Mouse (Mus musculus): Measurements from ENCODE around the gene Saal1. TPM values are rescaled to one million over a fixed set of nuclear protein-coding genes. Genes with fewer than 3 reads are reported as not detected.
"Not testable (repeated sequence)": the region's sequence is repeated elsewhere in the genome, so short reads cannot be mapped to it uniquely, and the experiment has no call there.

Gene Saal1
- total RNA-seq, 2 experiments from 2014 or later, result 9.2 to 9.9 TPM

GRCm38 (mm10) chr7:46686827-46687226 lies 23.7 kb downstream of the Saal1 start:
- DNase-seq, result no peak

DNA sequence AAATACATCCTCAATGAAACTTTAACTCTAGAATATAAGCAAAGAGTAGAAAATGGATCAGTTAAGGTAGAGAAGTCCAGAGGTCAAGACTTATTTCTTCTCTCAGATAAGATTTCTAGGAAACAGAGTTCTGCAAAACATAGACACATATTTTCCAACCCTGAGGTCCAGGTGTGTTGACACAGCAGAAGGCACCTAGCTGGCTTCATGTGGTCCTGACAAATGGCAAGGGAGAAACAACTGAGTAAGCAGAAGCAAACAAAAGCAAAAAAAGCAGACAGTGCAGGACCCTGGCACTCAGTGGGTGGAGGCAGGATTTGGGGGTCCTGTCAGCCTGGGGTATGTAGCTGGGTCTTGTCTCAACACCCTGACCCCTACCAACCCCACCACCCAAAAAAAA lies 29.7 kb downstream of the Saal1 start:
- no peak for DNase-seq

DNA sequence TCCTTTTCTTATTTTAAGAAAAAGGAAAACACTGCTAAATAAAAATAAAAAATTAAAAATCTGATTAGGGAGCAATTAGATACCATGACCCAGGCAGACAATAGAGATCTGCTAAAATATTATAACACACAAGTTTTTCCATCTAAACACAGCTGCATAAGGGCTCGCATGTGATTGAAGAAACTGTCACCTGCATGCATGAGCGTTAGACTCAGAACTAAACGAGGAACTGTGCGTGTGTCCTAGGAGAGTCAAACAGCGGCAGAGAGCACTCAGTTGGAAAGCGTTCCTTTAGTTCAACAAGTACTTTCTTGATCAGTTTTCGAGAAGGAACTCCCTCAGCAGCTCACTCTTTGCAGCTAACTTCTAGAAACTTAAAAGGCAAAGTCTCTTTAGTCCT lies 31.4 kb downstream of the Saal1 start:
- DNase-seq, result not testable (repeated sequence)

DNA sequence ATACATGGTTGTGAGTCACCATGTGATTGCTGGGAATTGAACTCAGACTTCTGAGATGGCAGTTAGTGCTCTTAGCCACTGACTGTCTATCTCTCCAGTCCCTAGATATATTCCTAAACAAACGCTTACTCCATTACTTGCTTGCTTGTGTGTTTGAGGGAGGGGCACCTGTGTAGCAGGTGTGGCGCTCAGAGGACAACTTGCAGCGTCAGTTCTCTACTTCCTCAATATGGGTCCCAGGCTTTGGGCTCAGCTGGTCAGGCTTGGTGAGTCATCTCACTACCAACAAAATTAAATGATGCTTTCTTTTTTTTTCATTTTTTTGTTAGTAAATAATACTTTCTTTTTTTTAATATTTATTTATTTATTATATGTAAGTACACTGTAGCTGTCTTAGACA lies 32.1 kb downstream of the Saal1 start:
- DNase-seq, result no peak

DNA sequence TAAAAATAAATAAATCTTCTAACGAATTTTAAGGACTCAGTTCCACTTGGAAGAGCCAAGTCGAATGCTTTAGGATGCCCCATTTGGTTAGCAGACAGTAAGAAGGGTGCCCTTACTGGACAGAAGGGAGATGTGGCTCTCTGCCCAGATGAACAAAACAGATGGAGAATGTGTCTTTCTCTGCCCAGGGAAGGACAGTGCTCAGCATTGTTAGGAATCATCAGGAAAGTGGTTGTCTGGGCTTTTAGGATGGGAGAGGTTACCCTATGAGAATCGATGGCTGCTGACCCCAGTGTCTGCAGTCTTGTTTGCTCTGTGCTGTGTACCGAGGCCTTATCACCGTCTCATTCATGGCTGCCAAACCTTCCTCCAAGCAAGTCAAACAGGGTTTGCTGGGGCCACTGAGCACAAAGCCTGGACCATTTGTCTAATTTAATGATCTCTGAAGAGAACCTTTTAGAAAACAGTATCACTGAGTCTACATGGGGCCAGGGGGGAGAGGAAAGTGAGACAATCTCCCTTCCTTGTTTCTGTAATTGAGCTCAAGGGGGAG lies 33.6 kb downstream of the Saal1 start:
- DNase-seq, result no peak

- DNase-seq, result no peak
These were observed 34.6 kb downstream of the Saal1 start for GRCm38 (mm10) chr7:46675886-46676285.

DNA sequence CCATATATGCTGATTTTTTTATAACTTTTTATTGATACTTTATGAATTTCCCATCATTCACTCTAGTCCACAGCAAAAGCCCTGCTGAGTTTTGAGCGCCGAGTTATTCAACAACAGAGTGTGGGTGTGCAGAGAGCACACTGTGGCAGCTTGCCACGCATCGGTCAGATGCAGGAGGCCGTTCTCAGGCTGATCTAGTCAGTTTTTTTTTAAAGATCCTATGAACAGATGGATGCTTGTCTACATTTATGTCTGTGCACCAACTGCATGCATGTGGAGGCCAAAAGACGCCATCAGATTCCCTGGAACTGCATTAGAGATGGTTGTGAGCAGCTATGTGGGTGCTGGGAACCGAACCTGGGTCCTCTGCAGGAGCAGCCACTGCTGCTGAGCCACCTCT lies 35.4 kb downstream of the Saal1 start:
- DNase-seq, result no peak

DNA sequence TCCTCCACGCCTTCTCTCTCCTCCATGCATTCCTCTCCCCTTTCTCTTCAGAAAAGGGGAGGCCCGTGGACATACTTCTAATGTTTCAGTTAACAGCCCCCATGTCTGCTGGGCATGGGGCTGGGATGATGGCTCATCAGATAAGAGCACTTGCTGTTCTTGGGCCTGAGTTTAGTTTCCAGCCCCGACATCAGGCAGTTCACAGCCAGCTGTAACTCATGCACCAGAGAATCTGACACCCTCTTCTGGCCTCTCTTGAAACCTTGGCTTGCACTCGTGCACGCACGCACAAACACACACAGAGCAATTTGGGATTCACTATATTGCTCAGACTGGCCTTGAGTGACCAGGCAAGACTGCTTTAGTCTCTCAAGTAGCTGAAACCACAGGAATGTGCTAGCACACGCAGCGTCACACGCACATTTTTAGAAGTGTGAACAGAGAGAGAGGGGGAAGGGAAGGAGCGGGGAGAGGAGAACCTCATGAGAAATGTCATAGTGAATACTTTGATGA lies 38.3 kb downstream of the Saal1 start, which contains the start of gene Tph1:
Gene Tph1 (minus strand): TSS at position 378 of the 513 bp plus-strand sequence.
- DNase-seq, result no peak

- DNase-seq, result no peak
These were observed 43.2 kb downstream of the Saal1 start for GRCm38 (mm10) chr7:46667256-46667655.

DNA sequence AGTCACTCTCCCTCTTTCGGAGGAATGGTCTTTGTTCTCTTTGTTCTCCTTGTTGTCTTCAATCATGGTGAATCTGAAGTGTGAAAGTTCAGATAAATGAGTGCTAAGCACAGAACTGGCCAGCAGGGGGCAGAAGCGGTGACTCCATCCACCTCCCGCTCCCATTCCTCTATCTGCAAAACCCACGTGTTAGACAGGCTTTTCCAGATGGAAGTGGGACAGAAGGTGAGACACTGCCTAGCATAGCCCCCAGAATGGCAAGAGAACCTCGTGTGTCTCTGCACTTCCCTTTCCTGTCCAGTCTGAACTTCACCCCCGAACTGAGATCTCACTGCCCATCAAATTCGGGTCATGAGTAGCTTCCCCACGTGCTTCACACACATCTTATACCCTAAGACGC lies 45.2 kb downstream of the Saal1 start:
- peak; percentile 15 for DNase-seq

DNA sequence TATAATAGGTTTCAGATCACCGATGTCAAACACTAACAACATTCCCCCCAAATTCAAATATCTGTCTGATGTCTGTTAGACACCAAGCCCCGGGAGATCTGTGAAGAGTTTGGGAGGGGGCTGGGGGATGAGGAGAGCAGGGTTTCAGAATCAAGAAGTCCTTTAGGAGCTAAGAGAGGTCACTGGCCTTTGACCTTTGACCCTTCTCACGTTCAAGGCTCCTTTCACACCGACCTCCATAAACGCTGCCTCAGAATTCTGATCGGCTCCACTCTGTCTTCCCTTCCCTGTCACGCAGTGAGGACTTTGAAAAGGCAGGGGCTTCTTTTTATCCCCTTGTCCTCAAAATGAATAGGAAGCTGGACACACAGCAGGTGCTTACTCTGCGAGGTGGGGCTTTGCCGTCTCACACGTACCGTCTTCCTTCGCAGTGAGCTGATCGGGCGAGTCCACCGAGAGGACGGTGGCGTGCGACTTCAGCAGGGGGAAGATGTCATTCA lies 48.8 kb downstream of the Saal1 start:
- no peak for DNase-seq

DNA sequence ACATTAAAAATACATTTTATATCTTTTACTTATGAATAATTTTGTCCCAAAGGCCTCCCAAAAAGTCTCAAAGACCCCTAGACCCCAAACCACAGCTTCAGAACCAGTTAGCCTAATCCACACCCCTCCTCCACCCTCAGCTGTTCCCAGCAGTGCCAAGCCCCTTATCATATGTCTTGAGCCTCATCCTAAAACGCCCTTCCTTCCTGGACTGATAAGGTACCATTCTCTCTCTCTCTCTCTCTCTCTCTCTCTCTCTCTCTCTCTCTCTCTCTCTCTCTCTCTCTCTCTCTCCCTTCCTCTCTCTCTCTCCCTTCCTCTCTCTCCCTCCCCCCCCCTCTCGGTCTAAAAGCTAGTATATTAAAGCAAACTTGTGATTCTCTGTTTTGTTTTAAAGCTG lies 58.2 kb downstream of the Saal1 start:
- DNase-seq, result no peak

DNA sequence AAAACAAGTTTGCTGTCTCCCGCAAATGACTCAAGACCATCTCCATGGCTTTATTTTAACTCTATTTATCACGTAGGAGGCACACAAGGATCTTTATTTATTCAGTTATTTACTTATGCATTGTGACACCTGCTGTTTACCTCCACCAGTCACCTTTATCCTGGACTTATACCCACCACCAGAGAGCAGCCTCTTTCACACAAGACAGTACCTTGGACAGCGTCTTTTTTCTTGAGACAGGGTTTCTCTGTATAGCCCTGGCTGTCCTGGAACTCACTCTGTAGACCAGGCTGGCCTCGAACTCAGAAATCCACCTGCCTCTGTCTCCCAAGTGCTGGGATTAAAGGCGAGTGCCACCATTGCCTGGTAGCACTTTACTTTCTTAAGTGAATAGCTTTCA lies 60.2 kb downstream of the Saal1 start:
- DNase-seq, result not testable (repeated sequence)

DNA sequence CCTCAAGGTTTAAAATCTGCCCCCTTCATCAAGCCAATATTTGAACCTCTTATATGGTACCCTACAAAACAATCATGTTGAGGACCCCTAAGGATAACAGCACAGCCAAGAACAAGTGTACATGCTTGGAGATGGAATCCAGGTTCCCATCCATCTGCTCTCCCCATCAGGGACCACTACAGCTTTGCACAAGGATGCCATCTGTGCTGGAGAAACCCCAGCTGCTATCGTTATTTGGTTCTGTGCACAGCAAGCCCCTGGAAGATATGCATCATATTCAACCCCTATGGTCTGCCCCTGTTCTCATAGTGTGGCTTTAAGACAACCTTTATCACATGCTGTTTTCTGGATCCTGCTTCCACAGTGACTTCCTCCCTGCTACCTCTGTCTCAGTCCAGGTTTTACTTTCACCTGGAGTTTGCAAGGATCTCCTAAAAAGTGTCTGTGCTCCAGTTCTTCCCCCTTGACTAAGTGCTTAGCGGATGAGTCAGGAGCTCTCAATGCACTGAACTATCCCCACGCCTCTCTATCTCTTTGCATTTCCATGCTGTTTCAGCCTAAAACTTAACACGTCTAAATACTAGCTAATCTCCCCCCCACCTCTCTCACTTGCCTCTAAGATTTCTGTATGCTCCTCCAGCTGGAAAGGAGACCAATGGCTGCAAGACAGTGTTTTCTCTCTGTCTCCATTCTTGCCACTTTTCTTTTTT lies 61.9 kb downstream of the Saal1 start:
- no peak for DNase-seq

DNA sequence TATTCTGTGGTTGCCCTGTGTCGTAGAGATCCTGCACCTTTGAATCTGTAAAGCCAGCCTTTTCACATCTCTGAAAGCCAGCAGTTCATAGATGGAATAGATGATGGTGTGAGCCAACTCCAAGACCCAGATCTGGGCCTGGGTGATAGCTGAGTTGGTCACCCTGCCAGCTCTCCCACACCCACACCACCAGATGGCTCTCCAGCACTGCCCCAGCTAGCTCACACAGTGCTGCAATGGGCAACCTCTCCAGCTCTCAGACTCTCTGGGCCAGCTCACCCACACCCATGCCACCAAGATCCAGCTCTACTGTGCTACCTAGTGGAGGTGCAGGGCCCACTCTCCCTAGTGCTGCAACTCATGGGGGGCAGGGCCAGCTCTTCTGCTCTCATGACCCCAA lies 67.3 kb downstream of the Saal1 start:
- DNase-seq, result no peak

GRCm38 (mm10) chr7:46640062-46640461 lies 70.4 kb downstream of the Saal1 start:
- DNase-seq, result no peak

GRCm38 (mm10) chr7:46639692-46640031 lies 70.8 kb downstream of the Saal1 start, which contains the start of gene Sergef:
Sergef (minus strand) TSS chr7:46639807.
- DNase-seq, result peak; percentile 89

DNA sequence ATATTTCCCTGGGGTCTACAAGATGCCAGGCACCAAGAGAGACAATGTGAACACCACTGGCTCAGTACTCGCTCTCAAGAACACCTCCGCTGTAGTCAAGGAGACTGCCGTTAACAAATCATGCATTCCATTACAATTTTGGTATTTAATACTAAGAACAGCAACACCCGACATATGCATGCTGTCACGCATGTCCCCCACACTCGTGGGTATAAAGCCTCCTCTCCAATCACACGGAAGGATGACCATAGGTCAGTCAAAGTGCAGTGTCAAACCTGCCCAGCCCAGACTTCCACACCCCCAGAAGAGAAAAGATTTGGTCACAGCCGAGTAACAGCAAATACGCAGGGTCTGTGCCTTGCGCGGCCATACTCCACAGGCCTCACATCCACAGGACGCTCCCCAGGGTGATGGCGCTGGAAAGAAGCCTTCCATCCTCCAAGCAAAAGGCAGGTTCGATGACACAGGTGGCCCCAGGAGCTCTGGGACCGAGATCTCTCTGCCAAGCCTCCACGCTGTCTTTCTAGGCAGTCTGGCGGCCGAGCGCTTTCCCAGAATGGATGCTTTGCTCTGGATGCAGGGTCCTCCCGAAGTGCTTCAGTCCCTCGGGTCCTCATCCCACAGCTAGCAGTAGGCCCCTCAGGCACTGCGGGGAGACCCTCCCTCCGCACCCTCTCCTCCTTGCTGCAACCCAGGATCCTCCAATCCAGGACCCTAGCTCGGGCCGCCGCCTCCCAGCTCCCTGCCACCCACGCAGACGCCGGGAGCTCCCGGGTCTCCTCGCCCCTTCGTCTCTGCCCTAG lies 71.4 kb downstream of the Saal1 start:
- no peak for DNase-seq

Other genes starting within 250 kb of the Saal1 start
- 10 to 100 TPM; 10.6 to 11.3 TPM for gene Sergef, start 70.9 kb downstream of the Saal1 start, total RNA-seq (2021)
- not detected for gene Tph1, start 38.1 kb downstream of the Saal1 start, total RNA-seq (2021)
- gene Saa3, start 5.0 kb upstream of the Saal1 start, total RNA-seq (2021), result not detected
- not detected for gene Saa4, start 21.9 kb upstream of the Saal1 start, total RNA-seq (2021)
- gene Saa1, start 32.3 kb upstream of the Saal1 start, total RNA-seq (2021), result not detected
- gene Saa2, start 41.1 kb upstream of the Saal1 start, total RNA-seq (2021), result not detected
- gene Hps5, start 85.4 kb upstream of the Saal1 start, total RNA-seq (2021), result 10 to 100 TPM; 12.2 to 12.8 TPM
- 10 to 100 TPM; 22.9 to 23.8 TPM for gene Gtf2h1, start 85.4 kb upstream of the Saal1 start, total RNA-seq (2021)
- gene Ldha, start 130.8 kb upstream of the Saal1 start, total RNA-seq (2021), result 1,000 to 10,000 TPM; 1,136 TPM
- not detected for gene Ldhc, start 150.5 kb upstream of the Saal1 start, total RNA-seq (2021)
- gene Tsg101, start 209.3 kb upstream of the Saal1 start, total RNA-seq (2021), result 10 to 100 TPM; 87.5 to 92.4 TPM
- gene Uevld, start 247.8 kb upstream of the Saal1 start, total RNA-seq (2021), result 10 to 100 TPM; 14.9 to 16.8 TPM